Mouse (Mus musculus) limb, embryonic 11.5 days (tissue): ENCODE measurements at regions not wholly inside any gene's neighbourhood (a gene's known extent, or its start where the extent isn't known, plus 50 kb on each side); places are given as distances from the start of the nearest gene placed in this dataset.

ENCODE experiments used
- ATAC-seq: fragments of 200-750 bp; cut with Nextera tagmentation; 2 replicates; pipeline ENCODE4 v1.8.0; 2017; ENCODE audit warnings: low read depth; ENCODE audit not compliant: insufficient number of reproducible peaks, low FRiP score, low TSS enrichment
- DNase-seq: peaks from one replicate; pipeline ENCODE4 v3.0.0-alpha.2; 2015; ENCODE audit warnings: low spot score
- H3K27ac ChIP-seq: fragments of 300-500 bp; sonication (generic); replicated peaks from 2 replicates; pipeline ENCODE4 v1.5.1; 2014; ENCODE audit warnings: low read depth, mild to moderate bottlenecking, low read length
- H3K27me3 ChIP-seq: fragments of 300-500 bp; sonication (generic); 2 replicates; pipeline ENCODE4 v1.6.1; 2014; ENCODE audit warnings: mild to moderate bottlenecking, low read length, mixed read lengths; ENCODE audit not compliant: control insufficient read depth, insufficient read depth
- H3K36me3 ChIP-seq: fragments of 300-500 bp; sonication (generic); 2 replicates; pipeline ENCODE4 v1.6.1; 2014; ENCODE audit warnings: mild to moderate bottlenecking, low read length, moderate library complexity, mixed read lengths; ENCODE audit not compliant: control insufficient read depth, insufficient read depth
- H3K4me1 ChIP-seq: fragments of 300-500 bp; sonication (generic); 2 replicates; pipeline ENCODE4 v1.6.1; 2014; ENCODE audit warnings: low read length, mixed read lengths; ENCODE audit not compliant: control insufficient read depth, insufficient read depth
- H3K4me2 ChIP-seq: fragments of 300-500 bp; sonication (generic); 2 replicates; pipeline ENCODE4 v1.6.1; 2014; ENCODE audit warnings: low read depth, mild to moderate bottlenecking, moderate library complexity; ENCODE audit not compliant: severe bottlenecking
- H3K4me3 ChIP-seq: fragments of 300-500 bp; sonication (generic); 2 replicates; pipeline ENCODE4 v1.5.1; 2014; ENCODE audit warnings: low read depth, low read length
- H3K9ac ChIP-seq: fragments of 300-500 bp; sonication (generic); 2 replicates; pipeline ENCODE4 v1.6.1; 2014; ENCODE audit warnings: mild to moderate bottlenecking, low read length
- H3K9me3 ChIP-seq: fragments of 300-500 bp; sonication (generic); 2 replicates; pipeline ENCODE4 v1.6.1; 2016; ENCODE audit warnings: low read length; ENCODE audit not compliant: control insufficient read depth
- WGBS: fragments of 180-500 bp; shearing (Covaris S2); extraction: QIAGEN DNeasy Blood & Tissue Kit; methylation state at CpG from one replicate; pipeline ENCODE4 v1.1.7; 2014; 5-methylcytosine and 5-hydroxymethylcytosine counted together

DNA sequence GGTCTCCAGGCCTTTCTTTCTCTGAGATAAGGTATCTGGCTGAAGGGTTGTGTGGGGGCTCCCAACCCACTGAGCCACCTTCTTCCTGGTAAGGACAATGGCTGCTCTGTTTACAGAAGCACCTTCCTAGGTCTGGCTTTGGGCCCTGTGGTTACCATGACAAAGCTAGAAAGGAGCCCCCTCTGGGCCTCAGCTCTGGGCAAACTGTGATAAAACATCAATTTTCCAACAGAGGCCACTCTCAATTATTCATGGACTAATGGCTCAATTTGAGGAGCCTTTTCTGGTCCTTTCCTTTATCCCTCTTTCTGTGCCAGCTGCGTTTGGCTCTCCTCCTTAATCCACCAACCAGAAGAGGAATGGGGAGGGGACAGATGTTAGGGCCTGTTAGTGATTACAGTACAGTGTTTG is 97.3 kb upstream of the Atp1a1 start:
- ATAC-seq: no peak
- no peaks in the 10 kb centered on the region for H3K9me3 ChIP-seq
- peak overlapping the region; percentile 52; the same call in 1 of the 2 replicates for H3K27ac ChIP-seq

DNA sequence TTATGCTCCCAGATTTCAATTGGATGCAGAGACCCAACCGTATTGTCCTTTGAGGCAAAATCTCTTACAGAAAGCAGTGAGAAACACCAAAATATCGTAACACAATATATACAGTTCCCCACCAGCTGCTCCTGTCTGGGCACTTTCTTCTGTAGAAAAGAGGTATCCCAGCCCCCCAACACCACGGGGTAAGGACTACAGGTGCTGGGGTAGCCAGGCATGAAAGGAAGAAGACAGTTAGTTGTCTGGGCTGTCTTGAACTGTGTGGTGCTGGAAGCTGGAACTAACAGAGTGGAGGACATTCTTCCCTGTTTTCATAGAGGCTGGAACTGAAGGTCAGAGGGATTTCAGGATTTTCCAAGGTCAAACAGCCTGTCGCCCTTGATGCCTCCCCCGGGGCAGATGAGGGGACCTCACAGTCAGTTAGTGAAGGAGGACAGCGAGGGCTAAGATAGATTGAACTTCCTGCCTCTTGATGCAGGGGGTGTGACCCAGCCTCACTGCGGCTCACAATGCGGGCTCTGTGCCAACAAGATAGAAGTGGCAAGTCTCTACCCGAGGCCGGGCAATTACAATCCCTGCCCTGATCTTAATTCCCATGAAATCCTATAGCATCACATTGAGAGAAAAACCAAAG is 96.6 kb upstream of the Atp1a1 start:
- H3K4me2 ChIP-seq: no peak overlapping the region
- no peaks in the 10 kb centered on the region for H3K27me3 ChIP-seq
- WGBS: 84% methylated on average over 10 of the region's 10 CpGs
- no peaks in the 10 kb centered on the region for H3K9me3 ChIP-seq
- H3K4me3 ChIP-seq: no peak overlapping the region
- H3K27ac ChIP-seq: no peak overlapping the region
- DNase-seq (no peak), ATAC-seq (no peak)
- no peak overlapping the region for H3K9ac ChIP-seq
- H3K4me1 ChIP-seq: peaks cover 7% of the 10 kb centered on the region; the same call in 1 of the 2 replicates
- no peaks in the 10 kb centered on the region for H3K36me3 ChIP-seq

More for the DNA sequence above, 97.3 kb upstream of the Atp1a1 start:
- H3K4me1 ChIP-seq: peaks cover 7% of the 10 kb centered on the region; the same call in 1 of the 2 replicates
- 28% methylated on average over 1 of the region's 1 CpGs for WGBS
- H3K4me3 ChIP-seq: no peak overlapping the region
- no peak for DNase-seq
- H3K9ac ChIP-seq: no peak overlapping the region
- no peaks in the 10 kb centered on the region for H3K36me3 ChIP-seq
- H3K27me3 ChIP-seq: no peaks in the 10 kb centered on the region
- no peak overlapping the region for H3K4me2 ChIP-seq

DNA sequence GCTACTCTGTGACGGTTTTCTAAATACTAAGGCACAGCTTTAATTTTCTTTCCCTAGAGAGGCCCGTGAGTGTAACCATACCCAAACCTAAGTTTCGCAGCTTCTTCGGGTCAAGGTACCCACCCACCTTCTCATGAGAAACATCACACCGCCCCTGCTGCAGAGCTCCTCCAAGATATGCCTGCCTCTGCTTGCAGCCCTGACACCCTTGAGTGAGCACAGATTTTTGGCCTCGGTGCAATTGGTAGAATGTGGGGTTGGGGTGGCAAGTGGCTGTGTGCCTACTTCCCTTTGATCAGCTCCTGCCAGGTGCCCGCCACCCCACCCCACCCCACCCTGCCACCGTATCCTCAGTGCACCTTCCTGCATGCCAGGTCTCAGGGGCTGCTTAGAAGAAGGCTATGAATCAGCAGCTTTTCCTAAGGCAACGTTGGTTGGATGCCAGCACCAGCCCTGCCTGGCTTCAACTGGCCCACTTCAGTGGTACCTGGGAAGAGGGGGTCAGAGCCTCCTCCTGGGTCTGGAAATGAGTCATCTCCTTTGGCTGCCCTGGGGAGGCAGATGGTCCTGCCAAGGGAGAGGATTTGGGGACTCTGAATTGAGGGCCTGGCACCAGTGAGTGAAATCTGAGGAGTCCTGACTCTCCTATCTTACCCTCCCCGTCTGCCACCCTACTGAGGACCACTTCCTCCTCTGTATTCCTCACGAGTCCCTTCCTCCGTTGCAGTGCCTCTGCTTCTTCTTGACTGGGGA is 95.6 kb upstream of the Atp1a1 start:
- H3K27ac ChIP-seq: no peak overlapping the region
- DNase-seq: no peak
- WGBS: 76% methylated on average over 12 of the region's 12 CpGs

DNA sequence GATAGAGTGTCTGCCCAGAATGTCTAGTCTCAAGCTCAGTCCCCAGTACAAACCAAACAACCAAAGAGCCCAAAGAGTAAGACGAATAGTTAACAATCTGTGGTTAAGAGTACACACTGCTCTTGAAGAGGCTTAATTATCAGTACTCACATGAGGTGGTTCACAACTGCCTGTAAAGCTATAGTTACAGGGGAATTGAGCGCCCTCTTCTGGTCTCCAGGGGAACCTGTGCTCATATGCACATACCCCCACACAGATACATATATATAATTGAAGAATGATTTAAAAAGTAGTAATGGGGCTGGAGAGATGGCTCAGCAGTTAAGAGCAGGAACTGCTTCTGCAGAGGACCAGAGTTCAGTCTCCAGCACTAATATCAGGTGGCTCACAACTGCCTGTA is 92.3 kb upstream of the Atp1a1 start:
- no peaks in the 10 kb centered on the region for H3K27me3 ChIP-seq
- H3K4me3 ChIP-seq: no peak overlapping the region
- peaks cover 7% of the 10 kb centered on the region for H3K4me1 ChIP-seq
- no peaks in the 10 kb centered on the region for H3K36me3 ChIP-seq
- H3K27ac ChIP-seq: no peak overlapping the region
- WGBS: 80% methylated on average over 2 of the region's 2 CpGs
- DNase-seq (no peak), ATAC-seq (no peak)
- H3K9ac ChIP-seq: no peak overlapping the region
- H3K9me3 ChIP-seq: no peaks in the 10 kb centered on the region
- no peak overlapping the region for H3K4me2 ChIP-seq

More for the DNA sequence above, 95.6 kb upstream of the Atp1a1 start:
- H3K36me3 ChIP-seq: no peaks in the 10 kb centered on the region
- H3K27me3 ChIP-seq: no peaks in the 10 kb centered on the region
- ATAC-seq: no peak
- peaks cover 7% of the 10 kb centered on the region; the same call in 1 of the 2 replicates for H3K4me1 ChIP-seq
- no peak overlapping the region for H3K4me3 ChIP-seq
- no peak overlapping the region for H3K4me2 ChIP-seq
- H3K9ac ChIP-seq: no peak overlapping the region
- H3K9me3 ChIP-seq: no peaks in the 10 kb centered on the region

DNA sequence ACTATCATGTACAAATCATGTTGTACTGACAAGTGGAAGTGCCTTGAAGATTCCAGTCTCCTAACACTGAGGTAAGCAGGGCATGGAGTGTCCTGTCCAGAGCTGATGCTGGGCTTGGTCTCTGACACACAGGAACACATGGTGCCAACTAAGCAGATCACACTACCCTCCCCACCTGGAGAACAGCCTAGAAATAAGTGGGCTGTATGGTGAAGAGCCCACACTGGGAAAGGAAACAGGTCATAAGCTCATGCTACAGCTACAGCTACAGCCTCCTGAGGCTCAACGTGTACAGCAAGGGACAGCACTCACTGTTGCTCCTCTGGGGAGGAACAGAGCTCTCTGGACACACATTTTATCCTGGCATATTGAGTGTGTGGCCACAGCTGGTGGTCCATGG is 89.8 kb upstream of the Atp1a1 start:
- Histone ChIP-seq H3K4me1 (no peaks in the 10 kb centered on the region; the same call in 1 of the 2 replicates), H3K4me2 (no peak overlapping the region), H3K4me3 (no peak overlapping the region), H3K9ac (no peak overlapping the region), H3K36me3 (no peaks in the 10 kb centered on the region), H3K27ac (no peak overlapping the region), H3K9me3 (no peaks in the 10 kb centered on the region), H3K27me3 (no peaks in the 10 kb centered on the region)
- ATAC-seq (no peak), DNase-seq (no peak)
- WGBS: 61% methylated on average over 1 of the region's 1 CpGs

DNA sequence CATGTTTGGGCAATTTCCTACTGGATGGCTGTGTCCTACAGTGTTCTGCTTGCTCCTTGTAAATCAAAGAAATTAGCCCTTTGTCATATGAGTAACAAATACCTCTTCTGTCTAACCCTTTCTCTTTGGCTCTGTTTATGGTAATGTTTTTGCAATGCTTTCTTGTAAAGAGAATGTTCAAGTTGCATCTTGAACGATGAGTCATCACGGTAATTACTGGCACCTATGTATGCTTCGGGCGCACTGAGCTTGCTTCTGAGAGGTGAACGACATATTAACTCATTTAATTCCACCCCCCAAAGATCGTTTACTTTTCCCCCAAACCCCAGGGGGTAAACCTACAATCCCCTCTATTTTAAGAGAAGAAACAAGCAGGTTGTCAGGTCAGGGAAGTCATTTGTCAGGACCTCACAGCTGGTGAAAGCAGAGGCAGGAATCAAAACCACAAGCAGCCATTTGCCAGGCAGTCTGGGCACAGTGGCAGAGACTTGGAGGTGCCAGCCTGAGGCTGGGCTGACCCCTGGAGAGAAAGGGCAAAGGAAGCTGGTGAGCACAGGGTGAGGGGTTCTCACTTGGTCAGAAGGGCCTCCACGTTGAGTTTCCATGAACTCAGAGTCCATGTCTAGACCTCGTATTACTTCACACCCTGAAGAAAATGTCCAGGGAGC is 87.6 kb upstream of the Atp1a1 start:
- H3K27me3 ChIP-seq: no peaks in the 10 kb centered on the region
- no peaks in the 10 kb centered on the region for H3K36me3 ChIP-seq
- H3K9ac ChIP-seq: no peak overlapping the region
- WGBS: 58% methylated on average over 8 of the region's 8 CpGs
- no peaks in the 10 kb centered on the region for H3K9me3 ChIP-seq
- DNase-seq: no peak
- no peak overlapping the region for H3K4me2 ChIP-seq
- H3K4me3 ChIP-seq: no peak overlapping the region
- no peak overlapping the region for H3K27ac ChIP-seq
- H3K4me1 ChIP-seq: no peaks in the 10 kb centered on the region; the same call in 1 of the 2 replicates
- ATAC-seq: no peak

DNA sequence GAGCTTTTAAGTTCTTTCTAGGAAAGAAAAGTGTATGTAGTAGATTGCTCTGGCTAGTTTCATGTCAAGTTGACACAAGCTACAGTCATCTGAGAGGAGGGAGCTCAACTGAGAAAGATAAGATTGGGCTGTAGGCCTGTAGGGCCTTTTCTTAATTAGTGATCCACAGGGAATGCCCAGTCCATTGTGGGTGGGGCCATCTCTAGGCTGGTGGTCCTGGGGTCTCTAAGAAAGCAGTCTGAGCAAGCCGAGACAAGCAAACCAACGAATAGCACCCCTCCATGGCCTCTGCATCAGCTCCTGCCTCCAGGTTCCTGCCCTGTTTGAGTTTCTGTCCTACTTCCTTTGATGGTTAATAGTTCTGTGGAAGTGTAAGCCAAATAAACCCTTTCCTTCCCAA is 86.3 kb upstream of the Atp1a1 start:
- Histone ChIP-seq H3K9ac (no peak overlapping the region), H3K9me3 (no peaks in the 10 kb centered on the region), H3K4me1 (no peaks in the 10 kb centered on the region; the same call in 1 of the 2 replicates), H3K27ac (no peak overlapping the region), H3K4me2 (no peak overlapping the region), H3K27me3 (no peaks in the 10 kb centered on the region), H3K36me3 (no peaks in the 10 kb centered on the region), H3K4me3 (no peak overlapping the region)
- ATAC-seq (no peak), DNase-seq (no peak)
- 73% methylated on average over 2 of the region's 2 CpGs for WGBS

DNA sequence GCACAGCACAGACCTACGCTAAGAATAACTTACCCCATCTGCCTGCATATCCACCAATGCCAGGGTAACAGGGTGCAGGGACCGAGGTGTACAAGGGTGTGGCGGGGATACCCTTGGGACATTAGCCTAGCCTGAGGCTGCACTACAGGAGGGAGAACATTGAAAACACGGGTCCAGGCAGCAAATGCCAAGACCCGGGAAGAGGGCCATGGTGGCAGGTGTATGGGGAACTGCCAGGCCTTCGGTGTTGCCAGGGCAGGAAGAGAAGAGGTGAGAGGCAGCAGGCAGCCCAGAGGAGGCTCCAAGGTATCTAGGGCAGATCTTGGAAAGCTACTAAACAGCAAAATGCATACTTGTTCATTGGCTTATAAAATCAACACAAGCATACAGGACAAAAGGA is 85.7 kb upstream of the Atp1a1 start:
- H3K9me3 ChIP-seq: no peaks in the 10 kb centered on the region
- no peak for ATAC-seq
- no peak overlapping the region for H3K9ac ChIP-seq
- WGBS: 87% methylated on average over 6 of the region's 6 CpGs
- no peaks in the 10 kb centered on the region for H3K27me3 ChIP-seq
- no peak for DNase-seq
- no peaks in the 10 kb centered on the region for H3K36me3 ChIP-seq
- no peak overlapping the region for H3K27ac ChIP-seq
- no peak overlapping the region for H3K4me3 ChIP-seq
- no peaks in the 10 kb centered on the region; the same call in 1 of the 2 replicates for H3K4me1 ChIP-seq
- no peak overlapping the region for H3K4me2 ChIP-seq
